Comparison of ENCODE assay signal across 12 mouse cellular contexts in the genomic region with DNA sequence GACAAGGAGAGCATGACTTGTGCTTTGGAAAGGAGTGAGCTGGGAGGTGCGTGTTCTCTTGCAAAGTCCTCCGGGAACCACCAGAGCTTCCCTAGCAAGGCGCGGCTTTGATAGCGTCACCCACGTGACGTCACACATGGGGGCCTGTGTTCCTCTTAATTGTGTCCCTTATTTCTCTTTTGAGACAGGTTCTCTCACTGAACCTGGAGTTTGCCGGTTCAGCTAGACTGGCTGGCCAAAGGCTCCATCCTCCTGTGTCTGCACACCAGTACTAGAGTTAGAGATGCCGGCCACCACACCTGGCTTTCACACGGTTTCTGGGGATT.
A peak's percentile ranks its signal among the peaks of the same experiment; 100 is the strongest.
DNase-seq lines count a peak whose midpoint lies in the region; ATAC-seq lines count a peak whose summit lies in the region.
"Had no signal": no experiment of that assay in that cellular context is flagged by ENCODE, and none has a peak within 500 bp of the region (broad histone marks: within the 10 kb centered on the region; RNA-seq: fewer than 3 reads in every experiment).

No protein-coding gene starts in this region.

- H3K4me3 ChIP-seq in heart, embryonic 13.5 days, result no peak overlapping the region
- H3K4me3 ChIP-seq in neural tube, embryonic 11.5 days (ENCODE audit: low read depth, low read length), result no peak overlapping the region
- H3K4me3 ChIP-seq in hindbrain, embryonic 12.5 days, result no peak overlapping the region
- H3K4me3 ChIP-seq in stomach, embryonic 14.5 days (ENCODE audit: low read depth, low read length), result no peak overlapping the region
- H3K4me3 ChIP-seq: erythroblast, embryonic 14.5 days; liver, embryonic 15.5 days had no signal

- no peak overlapping the region for H3K4me2 ChIP-seq in heart, embryonic 13.5 days
- H3K4me2 ChIP-seq in neural tube, embryonic 11.5 days (ENCODE audit: low read depth), result no peak overlapping the region
- peak overlapping the region; percentile 11; the same call in 1 of the 2 replicates for H3K4me2 ChIP-seq in hindbrain, embryonic 12.5 days (replicated peaks)
- no peak overlapping the region for H3K4me2 ChIP-seq in stomach, embryonic 14.5 days (replicated peaks; ENCODE audit: low read depth, low read length)
- H3K4me2 ChIP-seq: liver, embryonic 15.5 days had no signal

- WGBS in heart, embryonic 13.5 days, result 60% methylated on average over 10 of the region's 10 CpGs
- 69% methylated on average over 10 of the region's 10 CpGs for WGBS in neural tube, embryonic 11.5 days
- 48% methylated on average over 10 of the region's 10 CpGs for WGBS in hindbrain, embryonic 12.5 days
- WGBS in stomach, embryonic 14.5 days, result 64% methylated on average over 10 of the region's 10 CpGs

- H3K4me1 ChIP-seq in heart, embryonic 13.5 days, result peaks cover 48% of the 10 kb centered on the region
- peaks cover 47% of the 10 kb centered on the region for H3K4me1 ChIP-seq in neural tube, embryonic 11.5 days (ENCODE audit: control insufficient read depth, insufficient read depth, low read length)
- H3K4me1 ChIP-seq in hindbrain, embryonic 12.5 days, result peaks cover 61% of the 10 kb centered on the region
- H3K4me1 ChIP-seq in stomach, embryonic 14.5 days (ENCODE audit: control insufficient read depth, insufficient read depth, low read length), result peaks cover 31% of the 10 kb centered on the region

- H3K9me3 ChIP-seq in heart, embryonic 13.5 days, result no peaks in the 10 kb centered on the region
- H3K9me3 ChIP-seq in neural tube, embryonic 11.5 days (ENCODE audit: control insufficient read depth, low read length), result no peaks in the 10 kb centered on the region
- no peaks in the 10 kb centered on the region for H3K9me3 ChIP-seq in hindbrain, embryonic 12.5 days (replicated peaks)
- H3K9me3 ChIP-seq in stomach, embryonic 14.5 days (ENCODE audit: control insufficient read depth, low read depth, low read length), result no peaks in the 10 kb centered on the region
- H3K9me3 ChIP-seq: liver, embryonic 15.5 days had no signal

- ATAC-seq in heart, embryonic 13.5 days (ENCODE audit: extremely low read depth, insufficient number of reproducible peaks, low FRiP score, low TSS enrichment), result no peak
- no peak for ATAC-seq in neural tube, embryonic 11.5 days (ENCODE audit: insufficient read depth, low FRiP score, low TSS enrichment)
- no peak for ATAC-seq in hindbrain, embryonic 12.5 days (ENCODE audit: low FRiP score)
- no peak for ATAC-seq in stomach, embryonic 14.5 days (ENCODE audit: insufficient number of reproducible peaks, insufficient read depth, low FRiP score, low read depth)

- no peak overlapping the region for H3K9ac ChIP-seq in heart, embryonic 13.5 days
- H3K9ac ChIP-seq in neural tube, embryonic 11.5 days (ENCODE audit: low read length), result no peak overlapping the region
- no peak overlapping the region for H3K9ac ChIP-seq in hindbrain, embryonic 12.5 days
- no peak overlapping the region for H3K9ac ChIP-seq in stomach, embryonic 14.5 days (replicated peaks; ENCODE audit: low read depth, low read length)
- H3K9ac ChIP-seq: liver, embryonic 15.5 days had no signal

- peaks cover 11% of the 10 kb centered on the region for H3K36me3 ChIP-seq in heart, embryonic 13.5 days
- H3K36me3 ChIP-seq in neural tube, embryonic 11.5 days (ENCODE audit: control insufficient read depth, insufficient read depth, low read length), result peaks cover 3% of the 10 kb centered on the region
- peaks cover 2% of the 10 kb centered on the region for H3K36me3 ChIP-seq in hindbrain, embryonic 12.5 days
- peaks cover 5% of the 10 kb centered on the region for H3K36me3 ChIP-seq in stomach, embryonic 14.5 days (ENCODE audit: control insufficient read depth, insufficient read depth, low read length)

- no peaks in the 10 kb centered on the region for H3K27me3 ChIP-seq in heart, embryonic 13.5 days (replicated peaks)
- H3K27me3 ChIP-seq in neural tube, embryonic 11.5 days (ENCODE audit: control insufficient read depth, insufficient read depth, low read length), result no peaks in the 10 kb centered on the region
- H3K27me3 ChIP-seq in hindbrain, embryonic 12.5 days, result no peaks in the 10 kb centered on the region
- H3K27me3 ChIP-seq in stomach, embryonic 14.5 days (ENCODE audit: control insufficient read depth, insufficient read depth, low read length), result no peaks in the 10 kb centered on the region
- H3K27me3 ChIP-seq: liver, embryonic 15.5 days had no signal

- H3K27ac ChIP-seq in heart, embryonic 13.5 days (replicated peaks), result 0 out of 2 replicates have a peak overlapping the region, but pooled peaks have one; percentile 45
- H3K27ac ChIP-seq in neural tube, embryonic 11.5 days (ENCODE audit: low read depth, low read length), result peak overlapping the region; percentile 69
- peak overlapping the region; percentile 83 for H3K27ac ChIP-seq in hindbrain, embryonic 12.5 days
- H3K27ac ChIP-seq in stomach, embryonic 14.5 days (ENCODE audit: low read length), result peak overlapping the region; percentile 72; the same call in 1 of the 2 replicates
- H3K27ac ChIP-seq: liver, embryonic 15.5 days had no signal

- DNase-seq in heart, adult 9 months (ENCODE audit: low spot score in 2 of 2), result no peak
- no peak for DNase-seq in neural tube, embryonic 11.5 days (ENCODE audit: low spot score)
- DNase-seq in neural tube, embryonic 10.5 days (ENCODE audit: extremely low spot score, low spot score), result no peak
- no peak for DNase-seq in adrenal gland, postnatal 4 days (ENCODE audit: low spot score in 2 of 2)
- DNase-seq in cerebellum, adult 9-10 months, result no peak
- DNase-seq: layer of hippocampus, adult 9-11 months; right cerebral cortex, postnatal 25 days had no signal
